Mouse (Mus musculus): Measurements from ENCODE around the gene Orm3. TPM values are rescaled to one million over a fixed set of nuclear protein-coding genes. Genes with fewer than 3 reads are reported as not detected.
"Not testable (repeated sequence)": the region's sequence is repeated elsewhere in the genome, so short reads cannot be mapped to it uniquely, and the experiment has no call there.

Gene Orm3
- not detected in 2 replicates for polyA plus RNA-seq (2014; fragmentation: Nextera tagmentation; extraction: Ambion mirVana)

DNA sequence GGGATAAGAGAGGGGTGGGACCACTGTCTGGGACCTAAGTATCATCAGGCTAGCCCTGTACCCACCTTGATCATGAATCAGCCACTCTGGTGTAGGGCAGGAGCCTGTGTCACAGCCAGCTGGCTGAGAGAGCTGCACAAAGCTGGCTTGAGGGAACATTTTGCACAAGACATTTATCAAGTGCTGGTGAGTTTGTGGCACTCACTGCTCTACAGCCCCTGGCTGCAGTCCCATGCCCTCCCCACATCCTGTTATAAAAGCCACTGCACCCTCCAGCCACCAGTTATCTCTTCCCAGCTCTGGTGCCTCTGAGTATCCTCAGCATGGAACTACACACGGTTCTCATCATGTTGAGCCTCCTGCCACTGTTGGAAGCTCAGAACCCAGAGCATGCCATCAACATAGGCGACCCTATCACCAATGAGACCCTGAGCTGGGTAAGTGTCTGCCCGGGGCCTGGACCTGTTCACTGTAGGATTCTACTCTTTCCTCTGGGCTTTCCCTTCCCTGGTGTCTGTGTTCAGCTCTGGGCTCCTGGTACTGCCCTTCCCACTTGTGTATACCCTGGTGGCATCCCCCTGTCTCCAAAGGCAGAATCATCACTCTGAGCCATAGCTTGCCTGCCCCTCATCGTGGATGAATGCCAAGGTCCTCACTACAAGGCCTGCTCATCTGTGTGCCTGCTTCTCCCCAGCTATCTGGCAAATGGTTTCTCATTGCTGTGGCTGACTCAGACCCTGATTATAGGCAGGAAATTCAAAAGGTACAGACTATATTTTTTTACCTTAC is at the start of gene Orm3:
TSS of gene Orm3 (plus strand) at position 286 of the 789 bp plus-strand sequence.
- ATAC-seq (ENCODE audit: insufficient read depth, low FRiP score, low TSS enrichment), result no peak

DNA sequence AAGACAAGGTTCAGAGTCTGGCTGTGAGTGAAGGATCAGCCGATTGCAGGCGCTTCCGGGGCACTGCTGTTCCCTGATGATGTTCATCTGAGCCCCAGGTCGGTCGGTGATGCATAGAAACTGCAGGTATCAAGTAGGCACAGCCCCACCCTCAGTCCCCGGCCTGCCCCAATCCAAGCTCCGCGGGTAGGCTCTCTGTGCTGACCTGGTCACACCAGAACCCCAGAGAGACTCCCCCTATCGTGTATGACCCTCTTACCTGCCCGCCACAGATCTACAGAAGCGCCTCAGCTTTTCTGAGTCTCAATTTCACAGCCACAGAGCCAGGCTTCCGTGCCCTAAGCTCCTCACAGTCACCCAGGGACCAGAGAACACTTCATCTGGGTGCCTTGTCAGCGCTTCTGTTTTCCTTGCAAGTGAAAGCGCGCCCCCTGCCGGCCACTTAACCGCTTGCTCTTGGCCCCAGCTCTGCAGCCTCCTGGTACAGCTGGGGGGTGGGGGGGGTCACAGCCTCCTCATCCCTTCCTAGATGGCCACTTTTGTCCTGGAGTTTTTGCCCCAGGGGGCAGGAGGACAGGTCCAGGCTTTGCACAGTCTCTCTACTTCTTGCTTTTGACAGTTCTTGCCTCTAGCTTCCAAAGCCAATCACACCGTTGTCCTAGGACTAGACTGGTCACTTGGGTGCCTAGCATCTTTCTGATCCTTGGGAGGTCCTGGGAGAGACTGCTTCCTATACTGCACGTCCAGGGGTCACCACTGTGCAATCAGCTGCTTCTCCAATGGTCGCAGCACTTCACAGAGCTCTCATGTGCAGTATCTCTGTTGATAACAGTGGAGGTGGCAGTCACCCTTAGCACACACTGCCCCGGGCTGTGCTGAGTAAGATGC is 48.5 kb upstream of the Orm3 start:
- Histone ChIP-seq H3K9me3 (ENCODE audit: control insufficient read depth, low read length) (no peaks in the 10 kb centered on the region), H3K4me2 (ENCODE audit: low read depth) (no peak overlapping the region), H3K36me3 (ENCODE audit: control insufficient read depth, insufficient read depth, low read length) (no peaks in the 10 kb centered on the region), H3K4me1 (ENCODE audit: control insufficient read depth, insufficient read depth, low read length) (no peaks in the 10 kb centered on the region), H3K27ac (ENCODE audit: low read depth, low read length) (no peak overlapping the region), H3K9ac (ENCODE audit: low read length) (no peak overlapping the region), H3K4me3 (ENCODE audit: low read depth, low read length) (no peak overlapping the region), H3K27me3 (ENCODE audit: control insufficient read depth, insufficient read depth, low read length) (no peaks in the 10 kb centered on the region)
- ATAC-seq (ENCODE audit: insufficient read depth, low FRiP score, low TSS enrichment), result peak; percentile 74
- WGBS, result 31% methylated on average over 21 of the region's 21 CpGs
- DNase-seq (ENCODE audit: low spot score), result peak; percentile 87

More for the DNA sequence above, at the start of gene Orm3:
- 86% methylated on average over 4 of the region's 4 CpGs for WGBS
- Histone ChIP-seq H3K9ac (ENCODE audit: low read length) (no peak within 1 kb of the TSS), H3K4me1 (ENCODE audit: control insufficient read depth, insufficient read depth, low read length) (no peaks in the 10 kb centered on the region), H3K36me3 (ENCODE audit: control insufficient read depth, insufficient read depth, low read length) (no peaks in the 10 kb centered on the region), H3K27me3 (ENCODE audit: control insufficient read depth, insufficient read depth, low read length) (no peaks in the 10 kb centered on the region), H3K4me2 (ENCODE audit: low read depth) (no peak within 1 kb of the TSS), H3K27ac (ENCODE audit: low read depth, low read length) (no peak within 1 kb of the TSS), H3K4me3 (ENCODE audit: low read depth, low read length) (no peak within 1 kb of the TSS), H3K9me3 (ENCODE audit: control insufficient read depth, low read length) (no peaks in the 10 kb centered on the region)
- no peak for DNase-seq (ENCODE audit: low spot score)

DNA sequence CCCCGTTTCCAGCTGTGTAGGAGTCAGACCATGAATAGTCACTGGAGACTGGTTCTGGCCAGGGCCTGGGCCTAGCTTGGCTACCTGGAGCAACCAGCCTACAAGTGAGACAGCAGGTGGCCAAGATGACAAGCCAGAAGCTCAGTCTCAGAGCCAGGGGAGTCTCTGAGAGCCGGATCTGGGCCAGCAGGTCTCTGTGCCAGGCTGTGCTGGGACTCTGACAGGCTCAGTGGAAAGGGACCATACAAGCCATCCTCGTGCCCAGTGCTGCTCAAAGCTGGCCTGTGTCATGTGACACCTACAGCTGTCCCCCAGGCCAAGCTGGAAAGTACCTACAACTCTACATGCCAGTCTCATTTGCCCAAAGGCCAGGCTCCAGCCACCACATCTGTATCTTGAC is 47.6 kb upstream of the Orm3 start:
- no peaks in the 10 kb centered on the region for H3K36me3 ChIP-seq (ENCODE audit: control insufficient read depth, insufficient read depth, low read length)
- H3K9ac ChIP-seq (ENCODE audit: low read length), result no peak overlapping the region
- H3K9me3 ChIP-seq (ENCODE audit: control insufficient read depth, low read length), result no peaks in the 10 kb centered on the region
- no peaks in the 10 kb centered on the region for H3K4me1 ChIP-seq (ENCODE audit: control insufficient read depth, insufficient read depth, low read length)
- ATAC-seq (ENCODE audit: insufficient read depth, low FRiP score, low TSS enrichment) (no peak), DNase-seq (ENCODE audit: low spot score) (no peak)
- no peak overlapping the region for H3K27ac ChIP-seq (ENCODE audit: low read depth, low read length)
- no peak overlapping the region for H3K4me3 ChIP-seq (ENCODE audit: low read depth, low read length)
- H3K4me2 ChIP-seq (ENCODE audit: low read depth), result no peak overlapping the region
- WGBS, result 71% methylated on average over 3 of the region's 3 CpGs
- H3K27me3 ChIP-seq (ENCODE audit: control insufficient read depth, insufficient read depth, low read length), result no peaks in the 10 kb centered on the region

DNA sequence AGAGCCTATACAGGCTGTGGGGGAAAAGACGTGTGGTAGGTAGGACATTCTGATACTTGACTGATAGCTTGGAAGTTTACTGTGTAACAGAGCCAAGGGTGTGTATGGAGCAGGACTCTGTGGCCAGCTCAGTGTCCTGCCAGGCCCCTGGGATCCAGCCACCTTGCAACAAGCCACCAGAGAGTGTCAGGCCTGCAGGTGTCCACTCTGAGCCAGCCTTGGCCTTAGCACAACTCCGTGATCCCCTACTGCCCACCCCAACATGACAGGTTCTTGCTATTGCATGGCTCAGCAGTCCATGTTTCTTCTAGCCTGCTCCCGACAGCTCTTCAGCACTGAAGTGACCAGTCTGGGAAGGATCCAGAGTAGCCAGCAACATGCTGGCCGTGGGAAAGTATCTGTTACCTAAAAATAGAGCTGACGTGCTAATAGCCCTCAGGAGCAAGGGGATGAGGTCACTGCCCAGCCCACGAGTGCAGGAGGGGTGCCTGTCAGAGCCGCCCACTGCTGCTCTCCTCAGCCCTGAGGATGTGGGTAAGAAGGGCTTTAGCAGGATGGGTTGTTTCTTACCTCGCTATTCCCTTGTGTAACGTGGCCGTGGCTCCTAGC is 45.6 kb upstream of the Orm3 start:
- Histone ChIP-seq H3K9ac (ENCODE audit: low read length) (no peak overlapping the region), H3K36me3 (ENCODE audit: control insufficient read depth, insufficient read depth, low read length) (no peaks in the 10 kb centered on the region), H3K27ac (ENCODE audit: low read depth, low read length) (no peak overlapping the region), H3K4me1 (ENCODE audit: control insufficient read depth, insufficient read depth, low read length) (no peaks in the 10 kb centered on the region), H3K4me3 (ENCODE audit: low read depth, low read length) (no peak overlapping the region), H3K27me3 (ENCODE audit: control insufficient read depth, insufficient read depth, low read length) (no peaks in the 10 kb centered on the region), H3K9me3 (ENCODE audit: control insufficient read depth, low read length) (no peaks in the 10 kb centered on the region), H3K4me2 (ENCODE audit: low read depth) (no peak overlapping the region)
- WGBS, result 66% methylated on average over 10 of the region's 10 CpGs
- DNase-seq (ENCODE audit: low spot score) (no peak), ATAC-seq (ENCODE audit: insufficient read depth, low FRiP score, low TSS enrichment) (no peak)

DNA sequence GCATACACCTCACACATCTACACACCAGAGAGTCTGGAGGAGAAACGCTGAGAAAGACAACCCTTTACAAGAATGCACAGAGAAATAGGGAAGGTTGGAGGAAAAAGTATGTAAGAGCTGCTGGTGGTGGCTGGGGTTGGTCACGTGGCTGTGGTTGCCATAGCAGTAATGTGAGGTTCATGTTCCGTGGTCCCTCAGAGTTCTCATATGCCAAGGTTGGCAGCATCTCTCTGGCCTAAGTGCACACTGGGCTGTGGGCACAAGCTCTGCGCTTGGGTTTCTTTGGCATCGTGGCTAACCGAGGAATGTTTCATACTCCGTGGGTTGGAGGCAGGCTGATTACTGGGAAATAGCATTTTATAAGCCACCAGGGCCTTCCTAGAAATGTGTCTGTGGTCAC is 44.5 kb upstream of the Orm3 start:
- no peaks in the 10 kb centered on the region for H3K9me3 ChIP-seq (ENCODE audit: control insufficient read depth, low read length)
- WGBS, result 91% methylated on average over 7 of the region's 7 CpGs
- no peak for ATAC-seq (ENCODE audit: insufficient read depth, low FRiP score, low TSS enrichment)

DNA sequence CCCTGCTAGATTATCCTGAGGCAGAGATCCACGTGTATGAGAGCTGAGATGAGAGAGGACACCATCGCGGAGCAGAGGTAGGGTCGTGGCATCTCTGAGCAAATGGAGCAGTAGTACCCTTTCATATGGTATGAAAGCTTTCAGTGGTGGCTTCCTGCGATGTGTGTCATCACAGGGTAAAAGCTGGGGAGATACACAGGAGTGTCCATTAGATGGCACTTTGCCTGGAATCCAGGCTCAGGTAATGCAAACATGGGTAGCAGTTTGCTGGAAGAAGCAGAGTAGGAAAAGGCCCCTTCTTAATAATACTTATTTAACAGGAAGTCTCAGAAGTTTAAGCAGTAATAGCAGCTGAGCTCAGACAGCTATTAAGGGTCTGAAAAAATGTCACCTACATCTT is 41.9 kb upstream of the Orm3 start:
- DNase-seq (ENCODE audit: low spot score) (no peak), ATAC-seq (ENCODE audit: insufficient read depth, low FRiP score, low TSS enrichment) (no peak)
- Histone ChIP-seq H3K4me3 (ENCODE audit: low read depth, low read length) (no peak overlapping the region), H3K4me2 (ENCODE audit: low read depth) (no peak overlapping the region), H3K9me3 (ENCODE audit: control insufficient read depth, low read length) (no peaks in the 10 kb centered on the region), H3K4me1 (ENCODE audit: control insufficient read depth, insufficient read depth, low read length) (no peaks in the 10 kb centered on the region), H3K9ac (ENCODE audit: low read length) (no peak overlapping the region), H3K27ac (ENCODE audit: low read depth, low read length) (no peak overlapping the region), H3K36me3 (ENCODE audit: control insufficient read depth, insufficient read depth, low read length) (no peaks in the 10 kb centered on the region), H3K27me3 (ENCODE audit: control insufficient read depth, insufficient read depth, low read length) (no peaks in the 10 kb centered on the region)
- WGBS, result 83% methylated on average over 5 of the region's 5 CpGs

More for the DNA sequence above, 44.5 kb upstream of the Orm3 start:
- no peaks in the 10 kb centered on the region for H3K27me3 ChIP-seq (ENCODE audit: control insufficient read depth, insufficient read depth, low read length)
- H3K4me2 ChIP-seq (ENCODE audit: low read depth), result no peak overlapping the region
- DNase-seq (ENCODE audit: low spot score), result no peak
- H3K27ac ChIP-seq (ENCODE audit: low read depth, low read length), result no peak overlapping the region
- no peak overlapping the region for H3K4me3 ChIP-seq (ENCODE audit: low read depth, low read length)
- no peaks in the 10 kb centered on the region for H3K36me3 ChIP-seq (ENCODE audit: control insufficient read depth, insufficient read depth, low read length)
- H3K9ac ChIP-seq (ENCODE audit: low read length), result no peak overlapping the region
- no peaks in the 10 kb centered on the region for H3K4me1 ChIP-seq (ENCODE audit: control insufficient read depth, insufficient read depth, low read length)

DNA sequence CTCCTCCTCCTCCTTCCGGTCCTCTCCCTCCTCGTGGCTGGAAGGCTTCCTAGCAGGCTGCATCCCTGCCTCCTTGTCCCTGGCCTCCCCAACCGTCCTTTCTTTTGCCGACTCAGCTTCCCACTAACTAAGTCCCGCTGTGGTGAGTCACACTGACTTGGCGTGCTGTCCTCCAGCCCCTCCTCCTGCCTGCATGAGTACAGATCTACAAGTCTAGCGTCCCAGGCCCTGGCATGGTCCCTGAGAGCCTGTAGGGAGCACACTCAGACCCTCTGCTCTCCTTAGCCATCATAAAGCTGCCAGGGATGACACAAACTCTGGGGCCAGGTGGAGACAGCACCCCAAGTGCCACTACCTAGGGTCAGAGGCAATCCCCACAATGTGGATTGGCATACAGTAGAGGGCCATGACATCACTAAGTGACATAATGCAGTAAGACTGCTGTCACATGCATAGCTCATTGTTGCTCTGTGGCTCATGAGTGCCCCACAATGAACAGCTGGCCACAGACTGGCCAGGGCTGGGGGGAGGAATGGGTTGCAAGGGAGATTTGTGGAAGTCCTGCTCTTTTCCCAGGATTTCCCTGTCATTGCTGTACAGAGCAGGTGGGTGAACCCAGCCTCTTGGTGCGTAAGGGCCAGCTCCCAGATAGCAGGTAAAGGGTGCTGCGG is 39.8 kb upstream of the Orm3 start:
- no peaks in the 10 kb centered on the region for H3K27me3 ChIP-seq (ENCODE audit: control insufficient read depth, insufficient read depth, low read length)
- H3K27ac ChIP-seq (ENCODE audit: low read depth, low read length), result no peak overlapping the region
- no peak overlapping the region for H3K9ac ChIP-seq (ENCODE audit: low read length)
- no peak for ATAC-seq (ENCODE audit: insufficient read depth, low FRiP score, low TSS enrichment)
- no peak overlapping the region for H3K4me2 ChIP-seq (ENCODE audit: low read depth)
- no peak overlapping the region for H3K4me3 ChIP-seq (ENCODE audit: low read depth, low read length)
- no peaks in the 10 kb centered on the region for H3K36me3 ChIP-seq (ENCODE audit: control insufficient read depth, insufficient read depth, low read length)
- H3K9me3 ChIP-seq (ENCODE audit: control insufficient read depth, low read length), result no peaks in the 10 kb centered on the region
- WGBS, result 81% methylated on average over 9 of the region's 9 CpGs
- no peaks in the 10 kb centered on the region for H3K4me1 ChIP-seq (ENCODE audit: control insufficient read depth, insufficient read depth, low read length)
- no peak for DNase-seq (ENCODE audit: low spot score)

DNA sequence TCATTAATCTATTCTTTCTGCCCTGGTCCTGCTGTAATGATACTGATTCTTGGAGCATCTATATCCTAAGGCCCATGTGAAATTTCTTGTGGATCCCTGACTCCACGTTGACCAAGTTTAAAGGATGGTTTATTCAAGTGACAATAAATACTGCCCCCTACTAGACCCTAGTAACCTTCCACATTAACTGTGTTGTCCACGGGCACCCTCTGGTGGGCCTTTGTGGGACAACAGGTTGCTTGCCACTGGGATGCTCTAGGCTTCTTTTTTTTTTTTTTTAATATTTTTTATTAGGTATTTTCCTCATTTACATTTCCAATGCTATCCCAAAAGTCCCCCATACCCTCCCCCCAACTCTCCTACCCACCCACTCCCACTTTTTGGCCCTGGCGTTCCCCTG is 36.4 kb upstream of the Orm3 start:
- H3K27me3 ChIP-seq (ENCODE audit: control insufficient read depth, insufficient read depth, low read length); H3K36me3 ChIP-seq (ENCODE audit: control insufficient read depth, insufficient read depth, low read length); ATAC-seq (ENCODE audit: insufficient read depth, low FRiP score, low TSS enrichment); H3K4me3 ChIP-seq (ENCODE audit: low read depth, low read length); H3K9me3 ChIP-seq (ENCODE audit: control insufficient read depth, low read length); H3K4me1 ChIP-seq (ENCODE audit: control insufficient read depth, insufficient read depth, low read length); H3K9ac ChIP-seq (ENCODE audit: low read length); H3K27ac ChIP-seq (ENCODE audit: low read depth, low read length); H3K4me2 ChIP-seq (ENCODE audit: low read depth): not testable (repeated sequence)
- DNase-seq (ENCODE audit: low spot score), result peak; percentile 70
- WGBS, result 21% methylated on average over 3 of the region's 3 CpGs

All from neural tube, embryonic 11.5 days (tissue).